Mouse (Mus musculus): Measurements from ENCODE around the gene Eef1a2.
A peak's percentile ranks its signal among the peaks of the same experiment; 100 is the strongest.
"Not testable (repeated sequence)": the region's sequence is repeated elsewhere in the genome, so short reads cannot be mapped to it uniquely, and the experiment has no call there.

Eef1a2 gene

DNA sequence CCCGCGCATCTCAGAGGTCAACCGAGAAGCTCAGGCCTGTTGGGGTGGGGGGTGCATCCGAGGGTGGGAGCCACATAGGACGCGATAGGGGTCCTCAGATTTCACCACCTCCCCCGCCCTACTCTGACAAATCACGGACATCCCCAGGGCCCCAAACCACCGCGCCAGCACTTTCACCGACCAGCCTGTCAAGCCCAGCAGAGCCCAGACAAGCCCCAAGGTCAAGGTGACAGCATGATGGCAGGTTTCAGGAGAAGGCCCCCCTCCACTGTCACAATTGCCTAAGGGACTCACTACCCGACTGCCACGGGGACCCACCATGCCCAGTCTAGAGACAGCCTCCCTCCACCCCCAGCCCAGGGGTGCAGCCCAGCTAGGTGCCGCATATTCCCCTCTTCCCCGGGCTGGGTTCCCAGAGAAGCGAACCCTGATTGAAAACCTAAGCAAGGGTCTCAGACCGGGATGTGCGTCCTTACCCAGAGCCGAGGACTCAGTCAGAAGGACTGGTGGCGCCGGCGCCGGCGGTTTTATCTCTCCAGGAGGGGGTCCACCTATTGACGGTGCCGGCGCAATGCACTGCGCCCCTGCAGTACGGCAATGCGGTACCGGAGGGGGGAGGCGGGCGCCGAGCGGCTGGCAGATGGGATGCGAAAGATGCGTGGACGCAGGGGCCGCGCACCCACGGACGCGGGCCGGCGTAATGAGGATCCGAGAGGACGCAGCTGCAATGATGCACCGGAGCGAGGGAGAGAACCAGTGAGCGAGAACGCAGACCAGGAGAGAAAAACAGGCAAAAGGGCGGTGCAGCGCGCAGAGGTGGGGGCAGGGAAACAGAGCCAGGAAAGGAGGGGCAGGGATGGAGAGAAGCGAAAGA lies at the start of gene Eef1a2:
Gene Eef1a2 (minus strand): TSS at position 767 of the 874 bp plus-strand sequence.
- DNase-seq (ENCODE audit: low spot score) = peak; percentile 77

DNA sequence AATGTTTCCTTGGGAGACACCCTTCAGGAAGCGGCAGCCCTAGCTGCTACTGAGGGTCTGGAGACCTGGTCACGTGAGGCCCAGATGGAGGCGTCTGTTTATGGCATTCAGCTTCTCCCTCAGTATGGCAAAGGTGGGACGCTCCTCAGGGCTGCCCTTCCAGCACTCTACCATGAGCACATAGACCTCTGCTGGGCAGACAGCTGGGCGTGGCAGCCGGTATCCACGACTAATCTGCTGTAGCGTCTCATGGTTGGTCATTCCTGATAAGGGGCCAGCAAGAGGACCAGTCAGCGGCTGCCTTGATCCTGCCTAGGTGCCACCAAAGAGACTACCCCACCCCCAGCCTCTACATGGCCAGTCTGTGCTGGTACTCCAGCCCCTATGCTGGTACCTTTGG lies 49.3 kb upstream of the Eef1a2 start:
- no peak for DNase-seq (ENCODE audit: low spot score)

DNA sequence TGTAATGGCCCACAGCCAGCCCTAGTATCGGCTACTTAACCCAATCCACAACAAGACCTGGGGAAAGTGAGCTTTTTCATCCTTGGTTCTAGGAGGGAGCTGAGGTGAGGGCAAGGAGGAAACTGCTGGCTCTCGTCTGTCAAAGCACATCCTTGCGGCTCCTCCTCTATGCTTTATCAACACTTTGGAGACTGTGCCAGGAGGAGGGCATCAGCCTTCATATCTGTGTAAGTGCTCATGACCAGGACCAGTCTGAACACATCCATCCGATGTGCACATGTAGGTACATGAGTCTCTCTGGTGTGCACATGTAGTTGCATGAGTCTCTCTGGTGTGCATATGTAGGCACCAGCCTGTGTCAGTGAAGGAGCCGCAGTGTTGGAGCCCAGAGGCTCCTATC lies 48.9 kb upstream of the Eef1a2 start:
- DNase-seq (ENCODE audit: low spot score) = no peak

DNA sequence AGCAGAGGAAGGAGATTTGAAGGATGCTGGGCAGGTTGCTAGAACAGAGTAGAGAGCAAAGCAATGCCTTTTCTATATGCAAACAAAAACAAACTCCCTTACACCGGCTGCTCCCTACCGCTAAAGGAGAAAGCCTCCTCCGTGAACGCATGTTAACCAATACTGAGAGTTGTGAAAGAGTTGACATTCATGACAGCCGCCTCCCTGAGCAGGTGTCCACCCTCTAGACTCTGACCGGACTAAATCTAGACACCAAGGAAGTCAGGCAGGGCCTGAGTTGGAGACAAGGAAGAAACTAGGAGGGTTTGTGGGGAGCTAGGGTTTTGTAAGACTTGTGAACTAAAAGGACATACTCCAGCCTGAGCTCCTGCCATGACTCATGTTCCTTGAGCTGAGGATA lies 46.1 kb upstream of the Eef1a2 start:
- no peak for DNase-seq (ENCODE audit: low spot score)

DNA sequence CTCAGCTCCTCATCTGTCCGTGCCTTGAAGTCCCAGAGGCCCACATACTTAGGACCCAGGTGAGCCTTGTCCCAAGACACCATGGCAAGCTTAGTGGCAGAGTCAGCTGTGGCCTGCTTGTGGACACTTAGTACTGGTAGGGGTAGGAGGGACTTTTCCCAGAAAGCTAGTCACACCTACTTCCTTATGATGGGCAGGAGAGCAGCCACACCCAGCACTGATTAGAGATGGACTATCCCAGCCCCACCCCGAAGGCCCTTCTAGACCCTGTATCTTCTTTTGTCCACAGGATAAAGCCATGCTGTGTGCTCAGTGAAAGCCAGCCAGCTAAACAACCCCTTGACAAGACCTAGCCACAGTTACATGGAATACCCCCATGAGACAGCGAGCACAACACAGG lies 45.6 kb upstream of the Eef1a2 start, which contains the start of gene Ptk6:
Gene Ptk6 (minus strand): TSS at position 368 of the 400 bp plus-strand sequence.
- no peak for DNase-seq (ENCODE audit: low spot score)

DNA sequence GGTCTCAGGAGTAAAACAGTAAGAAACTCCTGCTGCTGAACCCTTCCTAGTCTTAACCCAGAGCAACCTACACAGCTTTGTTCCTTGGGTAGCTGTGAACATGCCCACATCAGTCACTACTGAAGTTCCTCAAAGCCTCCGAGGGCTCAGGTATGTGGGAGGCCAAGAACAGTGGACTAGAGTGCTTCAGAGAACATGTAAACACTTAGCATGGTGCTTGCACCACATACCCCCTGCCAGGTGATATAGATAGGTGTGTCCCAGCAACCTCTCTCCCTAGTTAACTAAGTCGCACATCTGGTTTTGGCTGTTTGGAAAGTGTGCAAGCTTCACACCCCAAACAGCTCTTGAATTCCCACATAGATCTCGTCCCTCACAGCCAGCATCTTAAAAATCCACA lies 44.8 kb upstream of the Eef1a2 start:
- DNase-seq (ENCODE audit: low spot score) = no peak

- DNase-seq (ENCODE audit: low spot score) = no peak
Observed at GRCm38 (mm10) chr2:181196628-181197300, 40.0 kb upstream of the Eef1a2 start.

DNA sequence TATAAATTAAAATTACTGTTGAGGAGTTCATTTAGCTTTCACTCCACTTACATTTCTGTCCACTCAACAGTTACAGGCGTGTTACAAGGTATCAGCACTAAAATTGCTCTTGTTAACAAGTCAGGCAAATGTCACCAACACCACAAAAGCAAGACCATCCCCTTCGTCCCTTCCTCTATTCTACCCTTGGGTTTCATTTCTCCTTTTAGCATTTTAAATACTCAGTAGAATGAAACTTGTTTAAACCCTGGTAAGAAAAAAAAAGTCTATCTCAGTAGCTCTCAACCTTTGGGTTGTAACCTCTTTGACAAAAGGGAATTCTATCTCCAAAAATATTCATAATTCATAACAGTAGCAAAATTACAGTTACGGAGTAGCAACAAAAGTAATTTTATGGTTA lies 36.2 kb upstream of the Eef1a2 start:
- no peak for DNase-seq (ENCODE audit: low spot score)

DNA sequence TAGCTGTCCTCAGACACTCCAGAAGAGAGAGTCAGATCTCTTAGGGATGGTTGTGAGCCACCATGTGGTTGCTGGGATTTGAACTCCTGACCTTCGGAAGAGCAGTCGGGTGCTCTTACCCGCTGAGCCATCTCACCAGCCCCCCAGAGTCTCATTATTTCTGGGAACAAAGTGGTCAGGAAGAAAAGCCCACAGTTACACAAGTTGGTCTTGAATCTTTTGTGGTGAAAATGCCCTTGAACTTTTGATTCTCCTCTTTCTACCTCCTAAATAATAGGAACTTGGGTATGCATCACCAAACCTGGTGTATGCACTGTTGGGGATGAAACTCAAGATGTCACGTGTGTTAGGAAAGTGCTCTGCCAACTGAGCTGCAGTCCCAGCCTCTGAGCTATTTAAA lies 35.1 kb upstream of the Eef1a2 start:
- no peak for DNase-seq (ENCODE audit: low spot score)

DNA sequence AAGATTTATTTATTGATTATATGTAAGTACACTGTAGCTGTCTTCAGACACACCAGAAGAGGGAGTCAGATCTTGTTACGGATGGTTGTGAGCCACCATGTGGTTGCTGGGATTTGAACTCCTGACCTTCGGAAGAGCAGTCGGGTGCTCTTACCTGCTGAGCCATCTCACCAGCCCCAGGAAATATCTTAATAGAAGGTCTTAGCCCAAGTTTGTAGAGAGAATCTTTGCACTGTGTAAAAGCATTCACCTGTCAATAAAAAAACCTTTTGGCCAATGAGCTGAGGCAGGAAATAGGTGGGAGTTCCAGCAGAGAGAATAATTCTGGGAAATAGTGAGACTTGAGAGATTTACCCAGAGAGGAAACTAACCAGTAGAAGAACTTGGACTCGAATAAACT lies 34.6 kb upstream of the Eef1a2 start:
- not testable (repeated sequence) for DNase-seq (ENCODE audit: low spot score)

DNA sequence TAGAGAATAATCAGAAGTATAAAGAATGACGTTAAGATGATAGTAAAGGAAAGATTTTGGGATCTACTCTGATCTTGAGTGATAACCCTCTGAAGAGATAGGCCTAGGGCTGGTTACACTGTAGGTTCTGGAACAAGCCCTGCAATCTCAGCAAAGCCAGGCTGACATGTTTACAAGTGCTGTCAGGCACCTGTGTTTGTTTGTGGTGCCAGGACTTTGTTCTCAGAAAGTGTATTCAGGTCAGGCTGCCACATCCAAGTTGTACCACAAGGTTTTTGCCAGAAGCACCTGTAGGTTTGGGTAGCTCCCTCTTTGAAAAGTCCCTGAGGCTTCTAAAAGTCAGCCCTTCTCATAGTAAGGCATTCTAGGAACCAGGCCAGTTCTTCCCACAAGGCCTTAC lies 32.5 kb upstream of the Eef1a2 start:
- no peak for DNase-seq (ENCODE audit: low spot score)

- DNase-seq (ENCODE audit: low spot score) = no peak
Observed at GRCm38 (mm10) chr2:181188681-181189080, 31.9 kb upstream of the Eef1a2 start.

DNA sequence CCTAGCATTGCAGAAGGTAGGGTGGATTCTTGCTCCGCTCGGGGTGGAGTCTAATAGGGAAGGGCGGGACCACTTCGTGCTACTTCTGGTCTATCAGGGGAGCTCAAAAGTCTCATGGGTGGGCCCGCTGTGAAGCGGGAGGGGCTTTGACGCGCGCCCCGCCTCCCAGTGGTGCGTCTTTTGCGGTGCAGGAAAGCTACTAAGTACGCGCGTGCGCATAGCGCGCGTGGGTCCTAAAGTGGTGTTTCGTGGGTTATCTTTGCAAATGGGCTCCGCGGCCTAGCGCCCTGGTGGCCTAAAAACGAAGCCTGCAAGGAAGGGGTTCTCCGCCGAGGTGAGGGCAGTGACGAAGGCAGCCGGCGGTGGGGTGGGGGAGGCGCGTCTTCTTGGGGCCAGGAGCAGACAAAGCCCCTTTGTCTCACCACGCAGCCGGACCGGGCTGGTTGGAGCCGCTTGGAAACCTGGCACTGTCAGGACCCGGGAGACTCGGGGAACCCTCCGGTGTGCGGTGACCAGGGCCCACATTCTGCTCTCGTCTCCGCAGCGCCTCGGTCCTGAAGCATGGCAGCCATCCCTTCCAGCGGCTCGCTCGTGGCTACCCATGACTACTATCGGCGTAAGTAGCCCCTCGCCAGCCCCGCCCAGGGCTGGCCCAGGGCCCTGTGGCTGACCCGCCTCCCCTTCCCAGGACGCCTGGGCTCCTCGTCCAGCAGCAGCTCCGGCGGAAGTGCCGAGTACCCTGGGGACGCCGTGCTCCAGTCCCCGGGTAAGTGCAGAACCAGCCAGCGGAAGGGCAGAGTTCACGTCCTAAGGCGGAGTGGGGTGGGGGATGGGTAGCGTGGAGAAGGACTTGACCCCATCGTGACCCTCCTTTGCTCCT lies 30.5 kb upstream of the Eef1a2 start, which contains the start of gene Ppdpf:
Gene Ppdpf (plus strand): TSS at position 127 of the 880 bp plus-strand sequence.
- peak; percentile 93 for DNase-seq (ENCODE audit: low spot score)

- peak; percentile 93 for DNase-seq (ENCODE audit: low spot score)
Observed at GRCm38 (mm10) chr2:181186635-181187034, 29.8 kb upstream of the Eef1a2 start.

GRCm38 (mm10) chr2:181180898-181181297 lies 24.1 kb upstream of the Eef1a2 start:
- DNase-seq (ENCODE audit: low spot score) = no peak

DNA sequence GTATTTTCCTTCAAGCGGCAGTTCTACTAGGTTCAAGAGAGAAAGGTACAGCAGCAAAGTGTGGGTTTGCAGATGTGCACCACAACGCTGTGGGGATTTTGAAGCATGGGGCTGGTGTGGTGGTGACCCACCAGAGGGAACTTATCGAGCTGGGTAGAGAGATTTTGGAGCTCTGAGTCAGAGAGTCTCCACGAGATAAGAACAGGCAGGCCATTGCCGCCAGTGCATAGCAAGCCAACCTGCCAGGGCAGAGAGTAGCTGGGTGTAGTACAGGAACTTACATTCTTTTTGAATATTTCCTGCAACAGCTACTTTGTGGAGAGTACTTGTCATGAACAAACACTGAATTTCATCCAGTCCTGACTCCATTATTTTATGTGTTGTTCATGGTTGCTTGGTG lies 21.7 kb upstream of the Eef1a2 start:
- DNase-seq (ENCODE audit: low spot score) = no peak

DNA sequence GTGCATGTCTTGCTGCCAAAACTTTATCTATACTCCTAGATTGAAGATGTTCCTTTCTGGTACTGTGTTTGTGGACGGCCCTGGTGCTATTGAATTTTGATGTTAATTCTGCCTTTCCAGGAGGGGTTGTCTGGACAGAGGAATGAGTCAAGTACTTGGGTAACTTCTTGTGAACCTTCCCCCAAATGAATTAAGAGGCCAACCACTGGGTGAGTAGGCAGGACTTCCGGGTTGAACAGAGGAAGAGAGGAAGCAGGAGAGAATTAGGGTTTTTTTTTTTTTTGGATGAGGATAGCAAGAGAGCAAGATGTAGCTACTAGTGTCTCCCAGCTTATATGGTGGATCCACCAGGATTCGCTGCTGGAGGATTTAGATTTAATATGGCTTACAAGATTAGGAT lies 21.2 kb upstream of the Eef1a2 start:
- DNase-seq (ENCODE audit: low spot score) = no peak

DNA sequence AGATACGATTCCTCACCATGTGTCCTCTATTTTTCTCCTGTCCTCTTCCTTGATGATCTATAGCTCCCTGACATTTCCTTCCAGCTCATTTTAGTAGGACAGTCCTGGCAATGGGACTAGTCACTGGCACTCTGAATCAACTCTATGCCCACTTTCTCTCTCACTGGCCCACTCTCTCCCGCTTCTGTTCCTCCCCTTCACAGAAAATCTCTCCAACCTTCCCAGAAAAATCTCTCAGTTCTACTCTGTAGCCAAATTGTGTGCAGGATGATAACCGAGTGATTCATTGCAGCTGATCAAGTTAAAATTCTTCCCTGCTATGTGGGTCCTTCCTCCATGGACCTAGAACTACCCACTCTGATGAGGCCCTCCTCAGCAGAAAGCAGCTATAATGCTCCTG lies 17.8 kb upstream of the Eef1a2 start:
- DNase-seq (ENCODE audit: low spot score) = no peak

DNA sequence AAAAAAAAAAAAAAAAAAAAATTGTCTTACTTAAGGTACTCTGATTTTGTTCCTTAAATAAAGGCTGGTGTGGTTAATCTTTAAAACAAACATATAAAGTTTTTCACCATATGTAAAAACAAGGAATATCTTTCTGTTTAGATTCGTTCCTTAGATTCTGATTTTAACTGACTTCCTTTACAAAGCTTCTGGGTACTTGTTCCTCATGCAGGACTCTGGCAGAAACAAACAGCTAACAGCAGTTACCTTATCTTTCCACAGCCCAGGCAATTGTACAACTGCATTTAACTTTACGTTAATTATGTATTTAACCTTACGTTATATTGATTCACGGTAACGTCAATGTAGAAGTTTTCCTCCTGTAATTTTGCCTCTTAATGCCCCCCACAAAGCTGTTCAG lies 9.7 kb upstream of the Eef1a2 start:
- DNase-seq (ENCODE audit: low spot score) = no peak

DNA sequence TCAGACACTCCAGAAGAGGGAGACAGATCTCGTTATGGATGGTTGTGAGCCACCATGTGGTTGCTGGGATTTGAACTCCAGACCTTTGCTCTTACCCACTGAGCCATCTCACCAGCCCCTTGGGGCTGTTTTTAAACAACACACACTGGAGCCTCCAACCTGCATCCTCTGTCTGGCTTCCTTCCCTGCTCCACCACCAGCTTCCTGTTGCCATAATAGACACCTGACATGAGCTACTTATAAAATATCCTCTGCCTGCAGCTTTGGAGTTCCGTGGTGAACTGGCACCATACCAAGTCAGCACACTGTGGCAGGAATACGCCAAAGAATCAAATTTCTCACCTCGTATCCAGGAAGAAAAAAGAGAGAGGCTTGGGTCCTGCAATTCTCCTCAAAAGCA lies 4.0 kb upstream of the Eef1a2 start:
- no peak for DNase-seq (ENCODE audit: low spot score)

DNA sequence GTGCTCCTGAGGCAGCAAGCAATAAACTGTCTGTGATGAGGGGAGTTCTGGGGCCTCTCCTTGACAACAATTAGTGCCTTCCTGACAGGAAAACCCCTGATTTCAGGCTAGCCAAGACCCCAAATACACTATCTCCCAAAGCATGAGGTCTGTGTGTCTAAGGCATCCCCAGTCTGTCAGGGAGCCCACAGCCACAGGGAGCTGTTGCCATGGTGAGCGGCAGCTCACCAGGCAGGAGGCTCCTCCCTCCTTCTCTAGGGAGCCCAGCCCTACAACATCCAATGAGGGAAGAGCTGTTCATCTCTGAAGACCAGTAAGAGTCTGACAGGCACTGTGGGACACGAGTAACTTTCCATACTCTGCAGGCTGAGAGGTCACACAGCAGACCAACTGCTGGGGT lies 3.0 kb upstream of the Eef1a2 start:
- DNase-seq (ENCODE audit: low spot score) = peak; percentile 76

GRCm38 (mm10) chr2:181159091-181159514 lies 2.3 kb upstream of the Eef1a2 start:
- peak; percentile 76 for DNase-seq (ENCODE audit: low spot score)
